Mouse (Mus musculus) embryonic fibroblast, embryonic 13.5 days (primary cell): Measurements from ENCODE around the gene Hadha. TPM values are rescaled to one million over a fixed set of nuclear protein-coding genes. Genes with fewer than 3 reads are reported as not detected.
A peak's percentile ranks its signal among the peaks of the same experiment; 100 is the strongest.

Experiments used
- H3K27ac ChIP-seq: 2 replicates; pipeline ENCODE4 v1.5.1; 2012; ENCODE audit warnings: low read length, control low read depth, inconsistent platforms; ENCODE audit not compliant: insufficient read depth
- H3K4me1 ChIP-seq: 2 replicates; pipeline ENCODE4 v1.6.1; 2011; ENCODE audit warnings: low read length; ENCODE audit not compliant: control insufficient read depth, insufficient read depth
- H3K4me3 ChIP-seq: 2 replicates; pipeline ENCODE4 v1.5.1; 2011; ENCODE audit warnings: mild to moderate bottlenecking, control low read depth, low read length; ENCODE audit not compliant: insufficient read depth
- CTCF ChIP-seq: IDR thresholded peaks from 2 replicates; pipeline ENCODE4 v1.5.1; 2011; ENCODE audit warnings: mild to moderate bottlenecking, control low read depth, low read length, moderate library complexity, borderline replicate concordance; ENCODE audit not compliant: insufficient read depth
- POLR2A ChIP-seq: IDR thresholded peaks from 2 replicates; pipeline ENCODE4 v1.6.1; 2011; ENCODE audit warnings: low read depth, mild to moderate bottlenecking, control low read depth, low read length, moderate library complexity
- polyA plus RNA-seq: library from polyadenylated mRNA; stranded (reverse); fragments of >200 nt; gene quantifications from 2 replicates; pipeline ENCODE4 v1.2.4, GENCODE M21; 2011; ENCODE audit warnings: low read depth; ENCODE audit not compliant: missing spikeins, insufficient read length

Hadha gene
- polyA plus RNA-seq: 111 and 114 TPM in 2 replicates

- Histone ChIP-seq H3K4me3 (peak within 1 kb of the TSS; percentile 98), H3K4me1 (no peaks in the 10 kb centered on the region; the same call in 1 of the 2 replicates), H3K27ac (peak within 1 kb of the TSS; percentile 67)
- TF ChIP-seq CTCF: no peak
- TF ChIP-seq POLR2A: peak; percentile 91
Observed at GRCm38 (mm10) chr5:30154474-30155394, at the start of gene Hadha, which contains the start of gene Hadhb. Hadha (minus strand) TSS chr5:30155162. Hadhb (plus strand) TSS chr5:30155248.

GRCm38 (mm10) chr5:30204441-30204840, 49.5 kb upstream of the Hadha start:
- Histone ChIP-seq H3K4me3 (no peak overlapping the region), H3K27ac (no peak overlapping the region), H3K4me1 (no peaks in the 10 kb centered on the region)
- TF ChIP-seq CTCF (no peak), POLR2A (no peak)

GRCm38 (mm10) chr5:30203216-30203885, 48.4 kb upstream of the Hadha start:
- Histone ChIP-seq H3K4me1 (no peaks in the 10 kb centered on the region), H3K4me3 (no peak overlapping the region), H3K27ac (no peak overlapping the region)
- TF ChIP-seq CTCF: no peak
- no peak for TF ChIP-seq POLR2A

GRCm38 (mm10) chr5:30202221-30202620, 47.3 kb upstream of the Hadha start:
- Histone ChIP-seq H3K4me1 (no peaks in the 10 kb centered on the region), H3K4me3 (no peak overlapping the region), H3K27ac (no peak overlapping the region)
- no peak for TF ChIP-seq CTCF
- TF ChIP-seq POLR2A: no peak

GRCm38 (mm10) chr5:30201521-30201920, 46.6 kb upstream of the Hadha start:
- no peak overlapping the region for H3K4me3 ChIP-seq
- TF ChIP-seq CTCF (peak; percentile 80; the same call in 1 of the 2 replicates), POLR2A (no peak)
- no peak overlapping the region for H3K27ac ChIP-seq
- no peaks in the 10 kb centered on the region for H3K4me1 ChIP-seq

GRCm38 (mm10) chr5:30198257-30198656, 43.3 kb upstream of the Hadha start:
- H3K4me3 ChIP-seq: no peak overlapping the region
- no peak for TF ChIP-seq POLR2A
- no peak for TF ChIP-seq CTCF
- no peak overlapping the region for H3K27ac ChIP-seq
- H3K4me1 ChIP-seq: no peaks in the 10 kb centered on the region

- TF ChIP-seq POLR2A (no peak), CTCF (no peak)
Observed at GRCm38 (mm10) chr5:30195340-30195739, 40.4 kb upstream of the Hadha start.

GRCm38 (mm10) chr5:30192452-30192851, 37.5 kb upstream of the Hadha start:
- H3K4me3 ChIP-seq: no peak overlapping the region
- no peak overlapping the region for H3K27ac ChIP-seq
- no peak for TF ChIP-seq POLR2A
- no peak for TF ChIP-seq CTCF
- no peaks in the 10 kb centered on the region for H3K4me1 ChIP-seq

More at GRCm38 (mm10) chr5:30195340-30195739, 40.4 kb upstream of the Hadha start:
- no peaks in the 10 kb centered on the region for H3K4me1 ChIP-seq
- H3K27ac ChIP-seq: no peak overlapping the region
- no peak overlapping the region for H3K4me3 ChIP-seq

GRCm38 (mm10) chr5:30187687-30188485, 32.9 kb upstream of the Hadha start:
- Histone ChIP-seq H3K4me3 (no peak overlapping the region), H3K27ac (no peak overlapping the region), H3K4me1 (no peaks in the 10 kb centered on the region)
- TF ChIP-seq CTCF: no peak
- no peak for TF ChIP-seq POLR2A
